Mouse (Mus musculus) heart, adult 2 months (tissue): ENCODE data around the gene Arl3.

Source experiments
- CTCF ChIP-seq: fragments of 200-600 bp; IDR thresholded peaks from 2 replicates; pipeline ENCODE4 v1.8.1; 2022; ENCODE audit warnings: antibody characterized with exemption, mild to moderate bottlenecking, moderate library complexity
- EP300 ChIP-seq: fragments of 200-500 bp; IDR thresholded peaks from 2 replicates; pipeline ENCODE4 v1.6.1; 2011; ENCODE audit warnings: low read depth, low read length, control low read depth; ENCODE audit not compliant: insufficient read depth

- TF ChIP-seq CTCF (no peak), EP300 (no peak)
These were observed 19.4 kb downstream of the Arl3 start for GRCm38 (mm10) chr19:46553541-46553955.
